Mouse (Mus musculus): ENCODE measurements around the gene Olfr324.

DNA sequence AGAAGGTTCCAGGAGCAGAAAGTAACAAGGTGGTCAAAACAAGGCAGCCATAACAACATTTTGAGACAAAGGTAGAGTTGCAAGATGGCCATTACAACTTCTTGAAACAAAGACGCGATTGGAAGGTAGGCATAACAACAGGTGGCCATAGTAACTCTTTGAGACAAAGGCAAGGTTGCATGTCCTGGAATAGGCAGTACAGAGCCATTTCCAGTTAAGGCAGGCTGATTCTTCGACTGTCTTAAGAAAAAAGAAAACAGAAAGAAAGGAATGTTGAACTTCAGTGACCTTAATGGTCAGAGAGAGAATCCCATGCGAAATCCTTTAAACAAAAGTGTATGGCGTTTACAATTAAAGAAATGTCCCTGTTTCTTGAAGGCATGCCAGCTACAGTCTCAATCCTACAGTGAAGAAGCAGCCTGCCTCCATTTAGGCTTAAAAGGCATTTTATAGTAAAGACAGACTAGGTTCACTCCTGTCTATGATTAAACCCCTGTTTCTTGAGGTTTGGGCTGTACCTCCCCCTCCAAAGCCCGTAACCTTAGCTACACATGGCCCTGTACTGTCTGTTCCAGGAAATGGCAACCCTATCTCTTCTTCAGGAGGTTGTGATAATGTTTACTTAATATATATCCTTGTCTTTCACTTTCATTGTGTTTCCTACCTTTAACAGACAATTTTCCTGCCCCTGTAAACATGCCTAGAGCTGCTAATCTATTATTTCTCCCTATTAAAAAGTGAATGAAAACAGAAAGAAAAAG, 8.1 kb downstream of the Olfr324 start:
- TF ChIP-seq POLR2A (IDR thresholded peaks at IDR 0.05; ENCODE audit: borderline replicate concordance, control insufficient read depth, low read depth, low read length) = no peak
- TF ChIP-seq CTCF (IDR thresholded peaks at IDR 0.05; ENCODE audit: control insufficient read depth, insufficient read depth, low read length) = no peak
